Mouse (Mus musculus) megakaryocyte progenitor cell, adult 5-6 weeks (primary cell): ENCODE data around the gene Rpl23a. TPM values are rescaled to one million over a fixed set of nuclear protein-coding genes. Genes with fewer than 3 reads are reported as not detected.

Experiments
- ATAC-seq: replicated peaks from 2 replicates; pipeline ENCODE4 v1.8.0; 2016; ENCODE audit warnings: mild to moderate bottlenecking, moderate TSS enrichment, inconsistent platforms; ENCODE audit not compliant: poor library complexity
- total RNA-seq, 2 experiments: library from RNA; stranded (forward) in 1 of 2; stranded (reverse) in 1 of 2; fragments of 157-497, 149-512 nt in 1 of 2; fragments of 200-1000 nt in 1 of 2; gene quantifications; 2 replicates each; pipeline versions ENCODE4 v1.2.3 to v1.2.4; 2015 to 2017

The Rpl23a gene
- total RNA-seq, 2 experiments from 2014 or later, result 3,443 to 3,991 TPM

DNA sequence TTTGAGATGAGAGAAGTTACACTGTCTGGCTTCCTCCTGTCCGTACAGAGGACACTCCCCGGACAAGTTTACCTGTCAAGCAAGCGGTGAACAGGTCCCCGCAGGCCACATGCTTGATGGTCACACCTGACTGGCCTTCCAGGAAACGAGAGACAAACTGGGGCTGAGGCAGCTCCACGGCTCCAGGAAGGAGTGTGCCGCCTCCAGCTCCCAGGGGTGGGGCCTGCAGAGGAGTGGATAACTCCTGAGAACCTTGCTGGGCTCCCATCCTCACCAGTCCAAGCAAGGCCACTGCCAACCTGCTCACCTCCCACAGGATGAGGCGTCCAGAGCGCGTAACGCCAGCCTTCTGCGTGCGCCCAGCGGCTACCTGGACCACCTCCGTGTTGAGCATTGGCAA is 13.1 kb downstream of the Rpl23a start:
- ATAC-seq, result no peak

DNA sequence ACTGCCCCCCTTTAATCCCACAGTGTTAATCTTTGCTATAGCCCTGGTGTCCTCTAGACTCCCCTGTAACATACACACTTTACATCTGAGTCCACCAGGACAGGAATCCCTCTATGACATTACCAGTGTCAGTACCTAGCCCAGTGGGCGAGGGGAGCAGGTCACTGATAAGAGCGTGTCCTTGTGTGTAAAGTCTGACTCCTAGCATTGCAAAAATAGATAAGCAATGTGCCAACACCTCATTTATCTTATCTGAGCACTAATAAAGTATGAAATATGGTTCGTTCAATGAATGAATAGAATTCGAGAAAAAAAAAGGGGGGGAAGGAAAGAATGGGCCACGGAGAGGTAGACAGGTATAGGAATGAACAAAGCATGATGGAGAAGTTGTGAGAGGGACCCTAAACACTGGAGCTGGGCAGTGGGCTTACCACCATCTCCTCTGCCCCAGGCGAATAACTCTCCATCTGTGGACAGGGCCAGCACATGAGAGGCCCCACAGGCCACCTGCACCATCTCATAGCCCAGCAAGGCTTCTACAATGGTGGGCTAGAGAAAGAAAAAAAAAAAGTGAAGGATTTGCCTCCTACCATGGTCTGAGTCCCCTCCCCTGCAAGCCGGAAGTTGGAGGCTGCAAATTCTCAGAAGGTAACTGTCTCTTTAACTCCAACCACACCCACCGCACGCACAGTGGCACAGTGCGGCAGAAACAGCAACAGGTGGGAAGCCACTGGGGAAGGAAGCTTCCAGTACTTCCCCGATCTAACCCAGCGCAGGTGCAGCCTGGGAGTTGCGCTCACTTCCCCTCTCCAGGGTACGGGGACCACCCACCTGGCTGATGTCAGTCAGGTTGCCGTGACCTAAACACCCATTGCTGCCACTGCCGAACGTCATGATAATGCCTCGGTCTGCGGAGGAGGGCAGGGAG is 14.6 kb downstream of the Rpl23a start:
- peak; percentile 47 for ATAC-seq

DNA sequence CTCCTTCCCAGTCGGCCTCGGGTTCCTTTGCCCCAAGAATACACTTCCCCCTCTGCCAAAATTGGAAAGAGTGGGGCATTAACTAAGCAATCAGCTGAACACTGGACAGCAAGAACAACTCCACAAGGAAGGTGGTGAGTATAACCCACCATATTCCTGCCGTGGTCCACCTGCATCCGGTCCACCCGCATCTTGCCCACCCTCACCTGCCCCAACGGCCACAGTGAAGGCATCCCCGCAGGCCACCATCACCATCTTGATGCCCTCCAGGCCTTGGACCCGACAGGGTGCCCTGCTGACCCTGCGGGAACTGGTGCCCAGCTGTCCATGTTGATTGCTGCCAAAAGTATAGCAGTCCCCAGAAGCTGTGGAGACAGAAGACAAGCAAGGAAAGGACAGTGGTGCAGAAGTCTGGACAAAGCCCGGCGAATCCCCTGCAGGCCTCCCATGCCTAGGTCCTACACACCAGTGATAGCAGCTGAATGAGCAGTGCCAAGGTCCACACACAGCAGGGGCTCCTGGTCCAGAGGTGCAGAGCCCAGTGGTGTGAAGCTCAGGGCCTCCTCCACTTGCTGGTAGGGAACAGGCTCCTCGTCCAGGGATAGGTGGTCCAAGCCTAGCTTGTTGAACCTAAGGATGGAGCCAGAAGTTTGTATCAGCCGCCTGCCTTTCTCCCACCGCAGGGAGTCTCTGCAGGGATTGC is 16.0 kb downstream of the Rpl23a start:
- no peak for ATAC-seq

DNA sequence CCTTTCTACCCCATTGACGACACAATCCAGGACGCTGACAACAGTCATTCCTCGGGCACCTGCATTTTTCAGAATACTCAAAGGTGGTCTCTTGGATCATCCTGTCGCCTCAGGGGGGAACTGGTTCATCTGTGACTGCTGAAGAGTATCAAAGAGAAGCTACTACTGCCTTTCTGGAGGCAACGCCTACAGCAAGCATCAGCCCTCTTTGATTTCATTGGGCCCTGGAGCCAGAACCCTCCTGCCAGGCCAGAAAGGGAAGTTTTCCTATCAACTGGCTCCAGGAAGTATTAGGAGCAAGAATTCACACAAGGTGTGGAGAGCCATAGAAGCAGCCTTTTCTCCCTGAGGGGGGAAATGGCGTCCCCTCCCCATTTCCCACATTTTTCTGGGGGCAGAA is 16.7 kb downstream of the Rpl23a start:
- no peak for ATAC-seq

DNA sequence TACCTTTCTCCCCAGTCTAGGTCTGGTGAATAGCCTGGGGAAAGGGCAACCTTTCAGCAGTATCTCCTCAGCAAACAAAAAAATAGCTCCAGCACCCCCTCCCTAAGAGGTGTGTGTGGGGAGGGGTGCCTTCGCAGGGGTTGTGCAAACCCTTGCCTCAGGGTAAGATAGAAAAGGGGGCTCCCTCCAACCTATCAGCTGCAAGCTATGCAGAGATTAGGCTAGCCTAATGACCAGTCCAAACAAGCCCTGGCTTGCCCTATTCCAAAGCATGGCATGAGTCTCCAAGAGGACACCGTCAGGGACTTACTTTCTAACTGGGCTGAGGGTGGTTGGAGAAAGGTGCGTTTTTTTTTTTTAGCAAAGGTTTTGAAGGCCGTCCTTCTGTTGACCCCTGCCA is 17.2 kb downstream of the Rpl23a start:
- no peak for ATAC-seq

DNA sequence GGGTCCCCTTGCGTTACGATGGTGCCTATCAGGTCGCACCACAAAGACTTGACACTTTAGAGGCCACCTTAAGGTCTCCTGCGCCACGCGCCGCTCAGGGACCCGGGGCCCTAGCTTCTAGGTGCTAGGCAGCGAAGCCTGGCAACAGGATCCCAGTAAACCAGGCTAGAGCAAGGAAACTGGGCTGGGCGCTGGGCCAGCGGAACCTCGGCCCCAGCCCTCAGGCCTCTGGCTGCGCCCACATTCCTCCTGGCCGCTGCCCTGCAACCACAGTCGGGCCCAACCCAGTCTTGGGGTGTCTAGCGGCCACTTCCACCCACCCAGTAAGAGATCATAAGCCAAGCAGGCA is 17.6 kb downstream of the Rpl23a start:
- peak; percentile 15; the same call in 1 of the 2 replicates for ATAC-seq

DNA sequence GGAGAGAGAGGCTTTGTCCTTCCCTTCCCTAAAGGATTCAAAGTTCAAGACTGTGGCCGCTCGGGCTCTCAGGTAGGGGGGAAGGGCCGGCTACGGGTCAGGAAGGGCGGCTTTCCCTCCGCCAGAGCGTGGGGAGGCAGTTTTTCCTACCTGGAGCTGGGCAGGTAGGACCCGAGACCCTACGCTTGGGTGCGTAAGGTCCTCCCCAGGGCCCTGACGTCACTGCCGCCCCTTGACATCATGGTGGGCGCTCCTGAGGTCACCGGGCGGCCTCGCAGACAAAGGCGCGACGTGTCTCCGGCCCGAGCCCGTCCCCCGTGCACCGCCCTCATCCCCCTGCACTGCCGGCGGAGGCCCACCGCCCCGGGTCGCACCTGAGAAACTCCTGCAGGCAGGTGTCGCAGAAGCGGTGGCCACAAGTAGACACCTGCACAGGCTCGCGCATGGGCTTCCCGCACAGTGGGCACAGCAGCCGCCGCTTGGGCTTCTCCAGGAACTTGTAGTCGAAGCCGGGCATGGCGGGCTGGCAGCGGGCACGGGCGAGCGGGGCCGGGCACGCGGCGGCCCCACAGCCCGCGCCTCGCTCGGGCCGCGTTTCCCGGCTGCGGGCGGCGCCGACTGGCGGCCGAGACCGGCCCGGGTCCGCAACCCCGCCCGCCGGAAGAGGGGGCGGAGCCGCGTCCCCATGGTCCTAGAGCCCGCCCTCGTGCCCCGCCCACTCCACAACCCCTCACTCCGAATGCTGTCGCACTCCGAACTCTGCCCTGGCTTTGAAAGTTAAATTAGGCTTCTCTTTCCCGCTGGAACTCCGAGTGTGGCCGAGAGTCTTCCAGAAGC is 18.2 kb downstream of the Rpl23a start, which contains the start of gene Traf4:
TSS of gene Traf4 (minus strand) at position 666 of the 837 bp plus-strand sequence.
- peak; percentile 52 for ATAC-seq

DNA sequence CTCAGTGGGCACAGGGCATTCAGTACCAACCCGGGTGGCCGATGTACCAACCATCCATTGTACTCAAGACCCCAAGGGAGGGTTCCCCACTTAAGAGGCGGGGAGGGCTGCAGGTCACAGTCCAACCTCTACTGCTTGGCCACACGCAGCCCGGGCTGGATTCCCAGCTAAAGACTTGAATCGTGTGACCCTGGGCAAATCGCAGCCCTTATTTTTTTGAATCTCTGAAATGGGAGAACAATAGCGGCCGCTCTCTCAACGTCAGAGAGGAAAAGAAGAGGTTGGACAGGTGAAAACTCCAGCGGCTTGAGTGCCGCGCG is 18.8 kb downstream of the Rpl23a start:
- no peak for ATAC-seq

DNA sequence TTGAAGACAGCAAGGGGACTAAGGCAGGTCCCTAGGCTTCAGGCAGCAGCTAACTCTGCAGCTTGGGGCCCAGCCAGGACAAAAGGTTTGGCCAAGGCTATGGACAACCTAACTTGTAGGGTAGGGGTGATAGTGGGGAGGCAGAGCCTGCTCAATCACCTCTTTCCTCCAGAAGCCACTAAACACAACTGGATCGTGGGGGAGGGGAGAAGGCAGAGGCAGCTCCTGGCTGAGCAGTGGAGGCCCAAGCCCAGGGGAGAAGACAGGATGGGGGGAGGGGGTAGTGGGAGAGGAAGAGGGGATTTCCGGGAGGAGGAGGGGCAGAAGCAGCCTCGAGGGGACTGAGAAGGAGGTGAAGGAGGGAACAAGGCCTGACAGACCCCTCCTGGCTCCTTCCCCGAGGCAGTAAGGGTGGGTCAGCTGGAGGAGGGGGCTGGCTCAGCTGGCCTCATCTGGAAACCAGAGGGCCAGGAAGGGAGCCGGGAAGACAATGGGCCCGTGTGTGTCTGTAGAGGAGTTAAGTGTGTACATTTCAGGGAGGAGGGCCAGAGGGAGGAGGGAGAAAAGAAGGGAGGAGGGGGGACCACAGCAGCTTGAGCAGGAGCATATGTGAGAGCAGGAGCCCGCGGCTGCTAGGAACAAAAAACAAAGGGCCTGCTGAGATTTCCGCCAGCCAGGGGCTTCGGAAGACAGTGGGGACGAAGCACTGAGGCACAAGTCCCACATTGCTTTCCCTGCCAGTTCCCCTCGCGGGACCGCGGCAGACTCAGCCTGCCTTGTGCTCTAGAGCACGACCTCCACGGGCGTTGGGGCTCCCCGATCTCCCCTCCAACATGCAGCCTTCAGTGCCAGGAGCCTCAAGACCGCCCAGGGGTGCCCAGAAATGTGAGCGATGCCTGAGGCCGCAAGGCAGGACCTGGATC is 19.4 kb downstream of the Rpl23a start:
- no peak for ATAC-seq

DNA sequence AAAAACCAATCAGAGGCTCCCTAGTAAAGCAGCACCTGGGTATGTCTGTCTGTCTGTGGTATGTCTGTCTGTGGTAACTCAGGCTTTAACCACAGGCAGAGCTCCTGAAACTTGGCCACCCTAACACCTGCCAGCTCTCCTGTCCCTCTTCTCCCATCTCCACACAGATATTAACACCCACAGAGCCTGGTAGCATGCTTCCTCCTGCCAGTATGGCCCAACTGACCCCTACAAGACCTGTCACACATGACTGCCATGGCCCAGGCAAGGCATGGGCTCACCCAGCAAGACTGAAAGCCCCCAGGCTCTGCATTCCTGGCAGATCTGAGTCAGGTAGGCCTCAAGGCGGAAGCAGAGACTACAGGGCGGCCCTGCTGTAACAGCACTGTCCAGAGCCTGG is 20.3 kb downstream of the Rpl23a start:
- no peak for ATAC-seq

DNA sequence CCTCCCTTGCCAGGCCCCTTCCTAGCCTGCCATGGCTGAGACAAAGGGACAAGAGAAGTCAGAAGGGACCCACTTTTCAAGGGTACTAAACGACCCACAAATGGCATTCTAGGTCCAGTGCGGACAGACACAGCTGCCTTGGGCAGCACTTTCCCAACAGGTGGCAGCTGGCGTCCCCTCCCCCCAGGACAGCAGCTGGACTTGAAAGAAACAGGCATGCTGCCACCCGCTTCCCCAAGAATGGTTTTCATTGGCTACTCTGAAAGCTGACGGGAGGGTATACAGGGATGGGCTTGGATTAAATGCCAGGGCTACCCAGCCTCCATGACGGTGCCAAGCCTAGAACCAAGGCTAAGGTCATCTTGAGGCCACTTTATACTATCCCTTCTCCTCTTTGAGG is 20.9 kb downstream of the Rpl23a start:
- ATAC-seq, result no peak

DNA sequence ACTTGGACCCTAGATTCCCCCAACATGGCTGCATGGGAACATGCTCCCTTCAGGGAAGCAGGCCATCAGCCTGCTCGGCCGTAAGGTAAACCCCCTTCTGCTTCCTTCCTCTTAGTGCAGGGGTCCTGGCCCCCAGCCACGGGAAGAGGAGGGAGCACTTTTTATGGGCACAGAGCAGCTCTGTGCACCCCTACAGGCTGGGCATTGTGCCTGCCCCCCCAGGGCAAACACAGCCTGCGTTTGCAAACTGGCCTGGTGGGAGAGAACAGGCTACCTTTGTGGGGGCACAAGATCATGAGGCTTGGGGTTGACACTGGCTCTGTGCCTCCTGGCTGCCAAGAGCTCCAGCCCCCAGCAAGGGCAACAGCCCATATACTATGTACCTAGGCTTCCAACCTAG is 21.4 kb downstream of the Rpl23a start:
- ATAC-seq, result no peak

DNA sequence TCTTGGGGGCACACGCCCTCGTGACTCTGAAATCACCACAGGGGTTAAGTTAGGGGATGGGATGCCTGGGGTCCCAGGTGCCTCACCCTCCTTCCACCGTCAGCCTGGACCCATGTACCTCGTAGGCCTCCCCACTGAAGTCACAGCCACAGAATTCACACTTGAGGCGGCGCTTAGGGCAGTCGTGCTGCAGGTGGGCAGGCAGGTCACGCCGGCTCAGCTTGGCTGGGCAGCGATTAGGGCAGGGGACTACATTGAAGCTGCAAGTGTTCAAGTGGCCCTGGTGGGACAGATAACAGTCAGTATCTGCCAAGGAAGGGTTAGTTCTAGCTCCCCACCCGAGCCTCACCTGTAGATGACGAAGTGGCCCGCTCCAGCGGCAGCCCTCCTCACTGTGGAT is 22.2 kb downstream of the Rpl23a start:
- ATAC-seq, result no peak

DNA sequence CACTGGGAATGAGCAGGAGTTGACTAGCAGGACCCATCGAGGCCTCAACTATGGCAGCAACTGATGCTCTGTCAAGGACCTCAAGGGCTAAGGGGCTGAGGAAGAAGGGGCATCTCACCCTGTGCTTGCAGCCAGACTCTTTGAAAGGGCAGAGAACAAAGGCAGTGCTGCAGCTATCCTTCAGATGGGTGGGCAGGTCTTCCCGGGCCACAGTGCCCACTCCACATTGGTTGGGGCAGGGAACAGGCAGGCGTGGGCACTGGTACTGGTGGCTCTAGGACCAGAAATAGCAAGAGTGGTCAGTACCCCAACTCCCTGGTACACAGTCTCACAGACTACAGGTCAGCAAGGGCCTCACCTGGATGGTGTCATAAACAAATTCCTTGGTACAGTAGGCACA is 22.7 kb downstream of the Rpl23a start:
- ATAC-seq, result no peak

DNA sequence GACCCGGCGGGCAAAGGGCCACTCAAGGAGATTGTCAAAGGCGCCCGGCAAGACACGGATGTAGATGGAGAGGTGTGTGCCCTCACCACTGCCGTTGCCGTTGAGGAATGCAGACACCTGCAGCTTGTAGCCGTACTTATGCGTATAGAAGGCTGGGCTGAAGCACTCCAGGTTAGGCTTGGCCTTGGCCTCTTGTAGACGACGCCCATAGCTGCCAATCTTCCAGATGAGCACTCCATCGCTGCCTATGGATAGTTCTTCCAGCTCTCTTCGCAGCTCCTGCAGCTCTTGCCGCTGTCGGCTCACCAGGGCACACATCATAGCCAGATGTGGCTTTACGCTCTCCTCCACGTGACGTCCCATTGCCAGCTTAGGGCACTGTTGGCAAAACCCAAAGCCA is 23.2 kb downstream of the Rpl23a start:
- no peak for ATAC-seq

DNA sequence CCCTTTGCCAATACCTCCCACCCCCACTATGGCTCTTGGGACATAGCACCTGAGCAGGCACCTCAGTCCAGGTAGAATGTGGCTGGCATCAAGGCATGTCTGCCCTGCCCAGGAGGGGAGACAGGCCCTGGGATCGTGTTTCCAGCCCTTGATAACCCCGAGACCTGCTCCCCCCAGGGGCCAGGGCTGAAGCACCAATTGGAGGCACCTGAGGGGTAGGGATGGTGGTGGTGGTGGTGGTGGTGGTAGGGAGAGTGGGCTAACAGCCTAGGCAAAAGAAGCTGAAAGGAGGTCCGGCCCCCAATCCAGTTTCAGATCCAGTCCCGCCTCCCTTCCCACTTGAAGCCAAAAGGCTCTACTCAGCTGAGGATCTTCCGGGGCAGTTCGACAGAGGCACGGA is 23.8 kb downstream of the Rpl23a start:
- ATAC-seq, result no peak

DNA sequence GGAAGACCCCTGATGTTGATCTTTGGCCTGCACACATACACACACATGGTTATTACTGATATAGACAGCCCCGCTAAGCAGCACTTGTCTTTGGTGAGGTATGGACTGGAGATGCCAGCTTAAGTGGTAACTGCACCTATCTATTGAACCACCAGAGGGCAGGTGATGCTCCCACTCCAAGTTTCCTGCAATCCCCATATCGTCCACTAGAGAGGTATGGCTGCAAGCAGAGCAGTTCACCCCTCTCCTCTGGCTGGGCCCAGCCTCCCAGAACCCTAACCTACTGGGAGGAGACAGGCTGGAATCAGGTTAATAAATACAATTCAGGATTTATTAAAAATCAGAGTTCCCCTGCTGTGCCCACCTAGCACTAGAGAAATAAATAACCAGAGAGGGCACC is 24.3 kb downstream of the Rpl23a start:
- peak; percentile 99 for ATAC-seq

DNA sequence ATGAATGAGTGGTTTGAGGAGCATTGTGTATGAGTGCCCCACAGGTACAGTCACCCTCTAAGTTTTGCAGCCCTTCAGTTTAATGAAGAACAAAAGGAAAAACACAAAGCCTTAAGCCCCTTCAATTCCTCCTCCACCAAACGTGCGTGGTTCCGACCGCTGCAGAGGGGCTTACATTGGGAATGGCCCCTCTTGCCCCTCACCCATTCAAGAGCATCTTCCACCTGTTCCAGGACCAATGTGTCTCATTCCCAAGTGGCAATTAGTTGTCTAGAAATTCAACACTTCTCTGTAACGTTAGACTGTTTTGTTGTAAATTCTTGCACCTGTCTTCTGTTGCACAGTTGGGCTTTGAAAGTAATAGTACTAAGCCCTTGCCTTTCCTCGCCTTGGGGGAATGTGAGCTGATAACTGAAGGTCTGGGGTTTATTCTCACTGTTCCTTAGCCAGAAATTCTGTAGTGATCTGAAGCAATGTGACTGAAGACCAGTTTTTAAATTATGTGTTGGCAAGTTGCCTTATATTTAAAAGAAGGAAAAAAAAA is 27.2 kb downstream of the Rpl23a start:
- no peak for ATAC-seq

DNA sequence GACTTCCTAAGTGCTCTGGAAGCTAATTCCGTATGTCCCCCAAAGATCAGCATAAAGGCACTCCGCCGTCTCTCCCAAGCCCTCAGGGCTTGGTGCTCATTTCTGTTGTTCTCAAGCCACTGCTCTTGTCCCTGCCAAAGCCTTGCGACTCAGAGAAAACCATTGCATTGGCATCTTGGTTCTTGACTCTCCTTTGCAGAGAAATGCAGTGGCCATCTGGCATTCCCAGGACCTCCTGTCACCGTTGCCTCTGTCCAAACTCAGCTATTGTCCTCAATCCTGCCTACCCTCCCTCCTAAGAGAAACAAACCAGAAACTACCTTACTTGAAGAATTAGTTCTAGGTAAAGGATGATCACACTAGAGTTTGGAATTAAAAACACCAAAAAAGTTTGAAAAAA is 27.7 kb downstream of the Rpl23a start:
- no peak for ATAC-seq

DNA sequence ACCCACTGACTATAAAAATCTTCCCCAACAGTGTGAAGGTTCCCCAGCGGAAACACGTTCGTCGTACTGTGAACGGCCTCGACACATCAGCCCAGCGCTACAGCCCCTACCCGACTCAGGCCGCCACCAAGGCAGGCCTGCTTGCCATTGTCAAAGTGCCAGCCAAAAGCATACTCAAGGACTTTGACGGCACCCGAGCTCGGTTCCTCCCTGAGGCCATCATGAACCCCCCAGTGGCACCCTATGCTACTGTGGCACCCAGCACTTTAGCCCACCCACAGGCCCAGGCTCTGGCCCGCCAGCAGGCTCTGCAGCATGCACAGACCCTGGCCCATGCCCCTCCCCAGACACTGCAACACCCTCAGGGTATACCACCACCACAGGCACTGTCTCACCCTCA is 29.6 kb downstream of the Rpl23a start:
- no peak for ATAC-seq
